Mouse (Mus musculus) lung, embryonic 15.5 days (tissue): ENCODE results near the gene Jmjd8. TPM values are rescaled to one million over a fixed set of nuclear protein-coding genes. Genes with fewer than 3 reads are reported as not detected.
A peak's percentile ranks its signal among the peaks of the same experiment; 100 is the strongest.

Experiments
- ATAC-seq: fragments of 200-750 bp; cut with Nextera tagmentation; 2 replicates; pipeline ENCODE4 v1.8.0; 2017; ENCODE audit warnings: moderate number of reproducible peaks, borderline replicate concordance; ENCODE audit not compliant: low FRiP score, low TSS enrichment; ENCODE audit errors: extremely low read depth
- H3K27ac ChIP-seq: fragments of 300-500 bp; sonication (generic); 2 replicates; pipeline ENCODE4 v1.5.1; 2015; ENCODE audit warnings: moderate library complexity, mild to moderate bottlenecking, inconsistent platforms
- H3K27me3 ChIP-seq: fragments of 300-500 bp; sonication (generic); 2 replicates; pipeline ENCODE4 v1.6.1; 2015; ENCODE audit warnings: inconsistent platforms
- H3K36me3 ChIP-seq: fragments of 300-500 bp; sonication (generic); 2 replicates; pipeline ENCODE4 v1.6.1; 2015; ENCODE audit warnings: inconsistent platforms
- H3K4me1 ChIP-seq: fragments of 300-500 bp; sonication (generic); 2 replicates; pipeline ENCODE4 v1.6.1; 2015; ENCODE audit warnings: inconsistent platforms
- H3K4me2 ChIP-seq: fragments of 300-500 bp; sonication (generic); 2 replicates; pipeline ENCODE4 v1.6.1; 2015; ENCODE audit warnings: inconsistent platforms, mild to moderate bottlenecking, moderate library complexity
- H3K4me3 ChIP-seq: fragments of 300-500 bp; sonication (generic); 2 replicates; pipeline ENCODE4 v1.5.1; 2015; ENCODE audit warnings: mild to moderate bottlenecking, inconsistent platforms
- H3K9ac ChIP-seq: fragments of 300-500 bp; sonication (generic); 2 replicates; pipeline ENCODE4 v1.6.1; 2015; ENCODE audit warnings: inconsistent platforms
- H3K9me3 ChIP-seq: fragments of 300-500 bp; sonication (generic); 2 replicates; pipeline ENCODE4 v1.6.1; 2016; ENCODE audit warnings: inconsistent platforms
- WGBS: fragments of 180-500 bp; shearing (Covaris S2); methylation state at CpG from one replicate; pipeline ENCODE4 v1.1.7; 2015; 5-methylcytosine and 5-hydroxymethylcytosine counted together
- polyA plus RNA-seq: library from polyadenylated mRNA; unstranded; fragments of >200 nt; fragmentation: Nextera tagmentation; extraction: Ambion mirVana; gene quantifications from 2 replicates; pipeline ENCODE4 v1.2.1, GENCODE M21; 2015

Gene Jmjd8
- 50.7 and 51.5 TPM in 2 replicates for polyA plus RNA-seq

GRCm38 (mm10) chr17:25828712-25829557 is at the start of gene Jmjd8:
Jmjd8 (plus strand) TSS chr17:25828867.
- Histone ChIP-seq H3K4me3 (peak within 1 kb of the TSS; percentile 54), H3K27ac (peak within 1 kb of the TSS; percentile 87), H3K9ac (peak within 1 kb of the TSS; percentile 61), H3K9me3 (no peaks in the 10 kb centered on the region), H3K4me2 (peak within 1 kb of the TSS; percentile 73), H3K4me1 (peaks cover 57% of the 10 kb centered on the region), H3K36me3 (peaks cover 40% of the 10 kb centered on the region), H3K27me3 (no peaks in the 10 kb centered on the region)
- WGBS: 2% methylated on average over 32 of the region's 32 CpGs
- peak; percentile 16; the same call in 1 of the 2 replicates for ATAC-seq

GRCm38 (mm10) chr17:25781339-25781738 is 47.3 kb upstream of the Jmjd8 start:
- WGBS: 68% methylated on average over 6 of the region's 6 CpGs

GRCm38 (mm10) chr17:25783086-25783485 is 45.6 kb upstream of the Jmjd8 start:
- H3K4me3 ChIP-seq: no peak overlapping the region
- no peak overlapping the region for H3K4me2 ChIP-seq
- H3K27me3 ChIP-seq: no peaks in the 10 kb centered on the region
- H3K36me3 ChIP-seq: peaks cover 39% of the 10 kb centered on the region
- WGBS: 67% methylated on average over 7 of the region's 7 CpGs
- ATAC-seq: no peak
- no peak overlapping the region for H3K27ac ChIP-seq
- no peaks in the 10 kb centered on the region for H3K9me3 ChIP-seq
- peaks cover 22% of the 10 kb centered on the region for H3K4me1 ChIP-seq
- no peak overlapping the region for H3K9ac ChIP-seq

More at GRCm38 (mm10) chr17:25781339-25781738, 47.3 kb upstream of the Jmjd8 start:
- H3K4me2 ChIP-seq: no peak overlapping the region
- peaks cover 35% of the 10 kb centered on the region for H3K36me3 ChIP-seq
- no peaks in the 10 kb centered on the region for H3K9me3 ChIP-seq
- no peak overlapping the region for H3K27ac ChIP-seq
- H3K4me3 ChIP-seq: no peak overlapping the region
- ATAC-seq: no peak
- peaks cover 22% of the 10 kb centered on the region for H3K4me1 ChIP-seq
- no peak overlapping the region for H3K9ac ChIP-seq
- H3K27me3 ChIP-seq: no peaks in the 10 kb centered on the region

GRCm38 (mm10) chr17:25783861-25784574 is 44.6 kb upstream of the Jmjd8 start:
- Histone ChIP-seq H3K4me3 (peak overlapping the region; percentile 78), H3K36me3 (peaks cover 41% of the 10 kb centered on the region), H3K4me1 (peaks cover 22% of the 10 kb centered on the region), H3K4me2 (peak overlapping the region; percentile 80), H3K27ac (no peak overlapping the region), H3K9me3 (no peaks in the 10 kb centered on the region), H3K27me3 (no peaks in the 10 kb centered on the region), H3K9ac (0 out of 2 replicates have a peak overlapping the region, but pooled peaks have one; percentile 73)
- WGBS: 65% methylated on average over 15 of the region's 15 CpGs
- no peak for ATAC-seq

- Histone ChIP-seq H3K4me1 (peaks cover 22% of the 10 kb centered on the region), H3K36me3 (peaks cover 44% of the 10 kb centered on the region), H3K4me3 (peak within 1 kb of the TSS; percentile 78), H3K27ac (peak within 1 kb of the TSS; percentile 91), H3K4me2 (peak within 1 kb of the TSS; percentile 80), H3K9me3 (no peaks in the 10 kb centered on the region), H3K9ac (peak within 1 kb of the TSS; percentile 73), H3K27me3 (no peaks in the 10 kb centered on the region)
- ATAC-seq: peak; percentile 84
- under 1% methylated on average over 23 of the region's 23 CpGs for WGBS
These were observed 43.4 kb upstream of the Jmjd8 start, which contains the start of gene Haghl for GRCm38 (mm10) chr17:25785281-25785745. Haghl (minus strand) TSS chr17:25785673.

GRCm38 (mm10) chr17:25786280-25786679 is 42.4 kb upstream of the Jmjd8 start, which contains the start of gene Ccdc78:
Ccdc78 (plus strand) TSS chr17:25786580.
- H3K9me3 ChIP-seq: no peaks in the 10 kb centered on the region
- H3K4me1 ChIP-seq: peaks cover 30% of the 10 kb centered on the region
- no peaks in the 10 kb centered on the region for H3K27me3 ChIP-seq
- ATAC-seq: no peak
- peak within 1 kb of the TSS; percentile 91 for H3K27ac ChIP-seq
- peak within 1 kb of the TSS; percentile 80 for H3K4me2 ChIP-seq
- WGBS: 78% methylated on average over 3 of the region's 3 CpGs
- peak within 1 kb of the TSS; percentile 78 for H3K4me3 ChIP-seq
- peaks cover 41% of the 10 kb centered on the region for H3K36me3 ChIP-seq
- H3K9ac ChIP-seq: peak within 1 kb of the TSS; percentile 73

- Histone ChIP-seq H3K27ac (no peak overlapping the region), H3K9me3 (no peaks in the 10 kb centered on the region), H3K4me3 (no peak overlapping the region), H3K27me3 (no peaks in the 10 kb centered on the region), H3K36me3 (peaks cover 34% of the 10 kb centered on the region), H3K4me2 (no peak overlapping the region), H3K4me1 (peaks cover 34% of the 10 kb centered on the region), H3K9ac (no peak overlapping the region)
- WGBS: 88% methylated on average over 9 of the region's 9 CpGs
- no peak for ATAC-seq
These were observed 41.7 kb upstream of the Jmjd8 start for GRCm38 (mm10) chr17:25786781-25787504.

- Histone ChIP-seq H3K27ac (peak overlapping the region; percentile 99), H3K27me3 (no peaks in the 10 kb centered on the region), H3K9ac (peak overlapping the region; percentile 82), H3K4me1 (peaks cover 49% of the 10 kb centered on the region), H3K4me2 (peak overlapping the region; percentile 87), H3K4me3 (peak overlapping the region; percentile 88), H3K36me3 (peaks cover 20% of the 10 kb centered on the region), H3K9me3 (no peaks in the 10 kb centered on the region)
- ATAC-seq: peak; percentile 16; the same call in 1 of the 2 replicates
- 22% methylated on average over 19 of the region's 19 CpGs for WGBS
These were observed 37.3 kb upstream of the Jmjd8 start for GRCm38 (mm10) chr17:25791320-25791842.

GRCm38 (mm10) chr17:25791843-25792527 is 36.7 kb upstream of the Jmjd8 start:
- Histone ChIP-seq H3K9me3 (no peaks in the 10 kb centered on the region), H3K4me3 (peak overlapping the region; percentile 88), H3K9ac (peak overlapping the region; percentile 82), H3K36me3 (peaks cover 20% of the 10 kb centered on the region), H3K4me1 (peaks cover 50% of the 10 kb centered on the region), H3K4me2 (peak overlapping the region; percentile 87), H3K27me3 (no peaks in the 10 kb centered on the region), H3K27ac (peak overlapping the region; percentile 99)
- peak; percentile 66; the same call in 1 of the 2 replicates for ATAC-seq
- under 1% methylated on average over 45 of the region's 45 CpGs for WGBS

- Histone ChIP-seq H3K4me3 (peak within 1 kb of the TSS; percentile 88), H3K9me3 (no peaks in the 10 kb centered on the region), H3K9ac (peak within 1 kb of the TSS; percentile 82), H3K4me2 (peak within 1 kb of the TSS; percentile 87), H3K27ac (peak within 1 kb of the TSS; percentile 99), H3K27me3 (no peaks in the 10 kb centered on the region), H3K36me3 (peaks cover 20% of the 10 kb centered on the region), H3K4me1 (peaks cover 57% of the 10 kb centered on the region)
- WGBS: 2% methylated on average over 14 of the region's 14 CpGs
- ATAC-seq: peak; percentile 82
These were observed 36.1 kb upstream of the Jmjd8 start, which contains the start of gene Fam173a for GRCm38 (mm10) chr17:25792615-25793014. Fam173a (minus strand) TSS chr17:25792901.
